Mouse (Mus musculus) lung, postnatal 10 days (tissue): ENCODE data around the gene Lsmem1.

ENCODE experiments used
- DNase-seq: peaks from one replicate; pipeline ENCODE4 v3.0.0; 2021

Gene Lsmem1

GRCm38 (mm10) chr12:40134529-40134928 lies 64.8 kb downstream of the Lsmem1 start:
- no peak for DNase-seq

GRCm38 (mm10) chr12:40133573-40134271 lies 65.6 kb downstream of the Lsmem1 start, which contains the start of gene Scin:
Gene Scin (minus strand): TSS chr12:40134228.
- peak; percentile 8 for DNase-seq

- DNase-seq, result no peak
Observed at GRCm38 (mm10) chr12:40133194-40133572, 66.1 kb downstream of the Lsmem1 start.
